Mouse (Mus musculus) monocyte, adult 59 days (primary cell): ENCODE results near the gene Filip1. TPM values are rescaled to one million over a fixed set of nuclear protein-coding genes. Genes with fewer than 3 reads are reported as not detected.

Experiments used
- total RNA-seq, 2 experiments: library from RNA; stranded (reverse); gene quantifications; one replicate each; pipeline ENCODE4 v1.2.4; 2023

Gene Filip1
- not detected for total RNA-seq

DNA sequence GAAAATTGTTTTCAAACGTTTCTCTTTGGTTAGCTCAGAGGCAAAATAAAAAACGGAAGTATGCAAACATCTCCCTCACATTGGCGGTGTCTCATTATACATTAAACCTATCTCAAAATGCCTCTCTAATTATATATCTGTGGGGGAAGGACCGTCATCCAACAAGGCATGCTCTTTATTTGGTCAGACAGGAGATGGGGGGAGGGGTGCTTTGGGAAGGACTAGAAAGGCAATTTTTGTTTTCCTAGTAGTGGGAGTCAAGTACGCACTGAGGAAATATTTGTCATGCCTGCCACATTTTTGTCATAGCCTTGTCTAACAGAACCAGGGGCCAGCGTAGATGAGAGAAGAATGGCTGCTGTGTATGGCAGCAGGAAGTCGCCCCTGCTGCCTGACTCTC is at the start of gene Filip1:
TSS of gene Filip1 (minus strand) at position 101 of the 400 bp plus-strand sequence.

DNA sequence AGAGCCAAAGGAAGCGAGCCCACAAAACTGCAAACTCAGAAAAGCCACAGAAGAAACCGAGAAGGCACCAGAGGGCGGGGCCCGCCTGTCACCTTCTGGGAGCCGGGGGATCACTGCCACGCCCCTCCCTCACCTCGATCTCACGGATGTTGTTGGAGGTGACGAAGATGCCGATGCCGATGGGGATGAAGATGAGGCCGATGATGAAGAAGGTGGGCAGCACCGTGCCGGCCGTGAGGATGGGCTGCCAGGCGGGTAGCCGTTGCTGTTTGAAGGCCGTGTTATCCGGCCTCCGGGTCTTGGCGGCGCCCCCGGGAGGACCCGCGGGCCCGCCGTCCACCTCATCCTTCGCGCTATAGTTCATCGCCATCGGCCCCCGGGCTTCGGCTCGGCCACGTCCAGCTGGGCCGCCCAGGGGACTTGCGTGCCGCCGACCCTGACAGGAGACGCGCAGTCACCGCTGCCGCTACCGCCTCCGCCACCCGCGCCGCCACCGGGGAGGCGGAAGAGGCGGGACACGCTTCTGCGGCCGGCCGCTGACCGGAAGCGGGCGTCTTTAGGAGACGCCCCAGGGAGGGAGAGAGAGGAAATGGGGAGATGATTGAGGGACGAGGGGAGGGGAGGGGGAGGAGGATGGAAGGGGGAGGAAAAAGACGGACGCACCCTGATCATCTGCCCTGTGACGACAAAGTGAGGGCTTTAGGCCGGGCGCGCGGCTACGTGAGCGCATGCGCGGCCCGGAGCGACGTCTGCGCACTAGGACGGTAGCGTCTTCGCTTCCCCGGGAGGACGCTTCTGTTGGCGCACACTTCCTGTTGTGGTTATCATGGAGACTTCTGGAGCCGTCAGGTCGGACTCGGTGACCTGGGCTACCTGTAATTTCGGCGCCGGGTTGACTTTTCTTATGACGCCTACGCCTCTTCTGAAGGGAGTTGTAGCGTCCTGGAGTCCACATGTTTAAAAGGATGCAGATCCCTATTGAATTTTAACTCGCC is 219.5 kb downstream of the Filip1 start, which contains the start of gene Tmem30a:
TSS of gene Tmem30a (minus strand) at position 667 of the 995 bp plus-strand sequence.

Other genes with a start within 250 kb of the Filip1 start
- gene Tmem30a, start 219.3 kb downstream of the Filip1 start, total RNA-seq = 10 to 100 TPM; 59.5 to 65.0 TPM
- gene Senp6, start 54.1 kb upstream of the Filip1 start, total RNA-seq = 10 to 100 TPM; 88.6 to 91.1 TPM
- 1 to 10 TPM; 1.9 to 2.1 TPM for gene Myo6, start 152.2 kb upstream of the Filip1 start, total RNA-seq